Mouse (Mus musculus): ENCODE data around the gene Sgcd. TPM values are rescaled to one million over a fixed set of nuclear protein-coding genes. Genes with fewer than 3 reads are reported as not detected.

The Sgcd gene
- polyA plus RNA-seq, 1 experiment from 2014 or later, result 3.1 TPM

GRCm38 (mm10) chr11:46848221-46848971 is 1140.4 kb downstream of the Sgcd start:
- H3K4me2 ChIP-seq (replicated peaks; ENCODE audit: low read depth, low read length), result no peak overlapping the region

GRCm38 (mm10) chr11:46847827-46848220 is 1140.9 kb downstream of the Sgcd start:
- Histone ChIP-seq H3K27me3 (ENCODE audit: control insufficient read depth, insufficient read depth, low read length) (no peaks in the 10 kb centered on the region), H3K4me3 (ENCODE audit: low read length) (no peak overlapping the region), H3K4me2 (replicated peaks; ENCODE audit: low read depth, low read length) (no peak overlapping the region), H3K36me3 (ENCODE audit: control insufficient read depth, insufficient read depth, low read length) (no peaks in the 10 kb centered on the region), H3K9me3 (ENCODE audit: control insufficient read depth, low read length) (no peaks in the 10 kb centered on the region), H3K27ac (ENCODE audit: low read depth, low read length) (peak overlapping the region; percentile 14; the same call in 1 of the 2 replicates), H3K9ac (ENCODE audit: low read depth, low read length) (no peak overlapping the region), H3K4me1 (ENCODE audit: control insufficient read depth, insufficient read depth, low read length) (peaks cover 11% of the 10 kb centered on the region; the same call in 1 of the 2 replicates)
- 18% methylated on average over 3 of the region's 3 CpGs for WGBS
- peak; percentile 64 for ATAC-seq (ENCODE audit: low FRiP score, low TSS enrichment)

More at GRCm38 (mm10) chr11:46848221-46848971, 1140.4 kb downstream of the Sgcd start:
- peak; percentile 88 for ATAC-seq (ENCODE audit: low FRiP score, low TSS enrichment)
- 9% methylated on average over 8 of the region's 8 CpGs for WGBS
- Histone ChIP-seq H3K27ac (ENCODE audit: low read depth, low read length) (peak overlapping the region; percentile 14; the same call in 1 of the 2 replicates), H3K4me1 (ENCODE audit: control insufficient read depth, insufficient read depth, low read length) (peaks cover 11% of the 10 kb centered on the region; the same call in 1 of the 2 replicates), H3K9ac (ENCODE audit: low read depth, low read length) (no peak overlapping the region), H3K36me3 (ENCODE audit: control insufficient read depth, insufficient read depth, low read length) (no peaks in the 10 kb centered on the region), H3K27me3 (ENCODE audit: control insufficient read depth, insufficient read depth, low read length) (no peaks in the 10 kb centered on the region), H3K9me3 (ENCODE audit: control insufficient read depth, low read length) (no peaks in the 10 kb centered on the region), H3K4me3 (ENCODE audit: low read length) (no peak overlapping the region)

GRCm38 (mm10) chr11:46846661-46847060 is 1142.1 kb downstream of the Sgcd start:
- H3K4me3 ChIP-seq (ENCODE audit: low read length), result no peak overlapping the region
- H3K36me3 ChIP-seq (ENCODE audit: control insufficient read depth, insufficient read depth, low read length), result no peaks in the 10 kb centered on the region
- H3K4me1 ChIP-seq (ENCODE audit: control insufficient read depth, insufficient read depth, low read length), result peaks cover 11% of the 10 kb centered on the region; the same call in 1 of the 2 replicates
- H3K27me3 ChIP-seq (ENCODE audit: control insufficient read depth, insufficient read depth, low read length), result no peaks in the 10 kb centered on the region
- WGBS, result 33% methylated on average over 1 of the region's 1 CpGs
- no peak overlapping the region for H3K27ac ChIP-seq (ENCODE audit: low read depth, low read length)
- no peaks in the 10 kb centered on the region for H3K9me3 ChIP-seq (ENCODE audit: control insufficient read depth, low read length)
- H3K4me2 ChIP-seq (replicated peaks; ENCODE audit: low read depth, low read length), result no peak overlapping the region
- no peak for ATAC-seq (ENCODE audit: low FRiP score, low TSS enrichment)
- no peak overlapping the region for H3K9ac ChIP-seq (ENCODE audit: low read depth, low read length)

Data from kidney, embryonic 14.5 days (tissue).